In genomic region chr10:25296286-25296656, GRCm38 (mm10) we compare ENCODE assay signal across 8 mouse cellular contexts. TPM values are rescaled to one million over a fixed set of nuclear protein-coding genes. Genes with fewer than 3 reads are reported as not detected.
DNase-seq lines count a peak whose midpoint lies in the region; ATAC-seq and TF ChIP-seq lines count a peak whose summit lies in the region.

No protein-coding gene starts in this region.

- no peak for TF ChIP-seq EP300 in lung, postnatal 0 days (IDR thresholded peaks at IDR 0.05)

- no peak for ATAC-seq in lung, postnatal 0 days
- no peak for ATAC-seq in limb, embryonic 12.5 days (ENCODE audit: insufficient number of reproducible peaks, insufficient read depth, low FRiP score, low TSS enrichment, low read depth)
- ATAC-seq in stomach, embryonic 15.5 days (ENCODE audit: insufficient read depth, low FRiP score, low read depth), result no peak

- peak overlapping the region; percentile 75 for H3K4me3 ChIP-seq in lung, postnatal 0 days (ENCODE audit: low read depth, low read length)
- H3K4me3 ChIP-seq in limb, embryonic 12.5 days (replicated peaks), result peak overlapping the region; percentile 54
- peak overlapping the region; percentile 73 for H3K4me3 ChIP-seq in stomach, embryonic 15.5 days (replicated peaks)

- 29% methylated on average over 8 of the region's 8 CpGs for WGBS in lung, postnatal 0 days
- 50% methylated on average over 8 of the region's 8 CpGs for WGBS in limb, embryonic 12.5 days
- WGBS in stomach, embryonic 15.5 days, result 41% methylated on average over 8 of the region's 8 CpGs

- TF ChIP-seq CTCF in lung, postnatal 0 days (IDR thresholded peaks at IDR 0.05), result no peak

- no peaks in the 10 kb centered on the region for H3K36me3 ChIP-seq in lung, postnatal 0 days (ENCODE audit: insufficient read depth, low read length)
- H3K36me3 ChIP-seq in limb, embryonic 12.5 days, result no peaks in the 10 kb centered on the region
- H3K36me3 ChIP-seq in stomach, embryonic 15.5 days, result no peaks in the 10 kb centered on the region

- peaks cover 6% of the 10 kb centered on the region; the same call in 1 of the 2 replicates for H3K4me1 ChIP-seq in lung, postnatal 0 days (ENCODE audit: insufficient read depth, low read depth, low read length)
- peaks cover 20% of the 10 kb centered on the region for H3K4me1 ChIP-seq in limb, embryonic 12.5 days (replicated peaks)
- H3K4me1 ChIP-seq in stomach, embryonic 15.5 days, result peaks cover 16% of the 10 kb centered on the region

- no peaks in the 10 kb centered on the region for H3K9me3 ChIP-seq in lung, postnatal 0 days (ENCODE audit: low read length)
- H3K9me3 ChIP-seq in limb, embryonic 12.5 days, result no peaks in the 10 kb centered on the region
- no peaks in the 10 kb centered on the region for H3K9me3 ChIP-seq in stomach, embryonic 15.5 days

- peak; percentile 26 for DNase-seq in cerebellum, adult 11-12 months
- DNase-seq in cerebellum, postnatal 14 days, result no peak
- no peak for DNase-seq in lung, postnatal 0 days (ENCODE audit: low spot score)
- DNase-seq in lung, postnatal 10 days, result no peak
- DNase-seq in natural killer cell, adult 2 months (ENCODE audit: low spot score in 2 of 2), result no peak
- no peak for DNase-seq in kidney, postnatal 25 days

- peak overlapping the region; percentile 69 for H3K4me2 ChIP-seq in lung, postnatal 0 days (replicated peaks; ENCODE audit: low read depth, low read length)
- peak overlapping the region; percentile 64 for H3K4me2 ChIP-seq in limb, embryonic 12.5 days
- H3K4me2 ChIP-seq in stomach, embryonic 15.5 days, result peak overlapping the region; percentile 53

- H3K9ac ChIP-seq in lung, postnatal 0 days (replicated peaks; ENCODE audit: low read depth), result peak overlapping the region; percentile 74
- H3K9ac ChIP-seq in limb, embryonic 12.5 days (replicated peaks), result peak overlapping the region; percentile 85
- H3K9ac ChIP-seq in stomach, embryonic 15.5 days, result peak overlapping the region; percentile 26

- H3K27ac ChIP-seq in lung, postnatal 0 days (ENCODE audit: low read length), result peak overlapping the region; percentile 93
- H3K27ac ChIP-seq in limb, embryonic 12.5 days, result peak overlapping the region; percentile 90
- peak overlapping the region; percentile 96 for H3K27ac ChIP-seq in stomach, embryonic 15.5 days

- H3K27me3 ChIP-seq in lung, postnatal 0 days (replicated peaks; ENCODE audit: insufficient read depth, low read length), result no peaks in the 10 kb centered on the region
- no peaks in the 10 kb centered on the region for H3K27me3 ChIP-seq in limb, embryonic 12.5 days
- no peaks in the 10 kb centered on the region for H3K27me3 ChIP-seq in stomach, embryonic 15.5 days (replicated peaks)

RNA-seq across cellular contexts. Expression of gene Akap7, which starts 11.4 kb away (rescaled TPM):
- polyA plus RNA-seq in lung, postnatal 0 days (2015; fragmentation: Nextera tagmentation; extraction: Ambion mirVana), result 46.3 and 52.1 TPM in 2 replicates
- polyA plus RNA-seq in limb, embryonic 12.5 days (2016; fragmentation: Nextera tagmentation; extraction: Ambion mirVana), result 19.8 and 24.1 TPM in 2 replicates
- 29.1 and 30.9 TPM in 2 replicates for polyA plus RNA-seq in stomach, embryonic 15.5 days (2015; fragmentation: Nextera tagmentation; extraction: Ambion mirVana)

Comparison
In these comparisons a context has a peak if more than half of its experiments do, and no peak if none do; other contexts are left out.
1. H3K9ac ChIP-seq: peak in every context shown above with its lines; median percentile 85 in limb, embryonic 12.5 days; 74 in lung, postnatal 0 days; 26 in stomach, embryonic 15.5 days.